Mouse (Mus musculus): ENCODE data around the gene Cwc25.
A peak's percentile ranks its signal among the peaks of the same experiment; 100 is the strongest.
"Not testable (repeated sequence)": the region's sequence is repeated elsewhere in the genome, so short reads cannot be mapped to it uniquely, and the experiment has no call there.

Cwc25 gene

DNA sequence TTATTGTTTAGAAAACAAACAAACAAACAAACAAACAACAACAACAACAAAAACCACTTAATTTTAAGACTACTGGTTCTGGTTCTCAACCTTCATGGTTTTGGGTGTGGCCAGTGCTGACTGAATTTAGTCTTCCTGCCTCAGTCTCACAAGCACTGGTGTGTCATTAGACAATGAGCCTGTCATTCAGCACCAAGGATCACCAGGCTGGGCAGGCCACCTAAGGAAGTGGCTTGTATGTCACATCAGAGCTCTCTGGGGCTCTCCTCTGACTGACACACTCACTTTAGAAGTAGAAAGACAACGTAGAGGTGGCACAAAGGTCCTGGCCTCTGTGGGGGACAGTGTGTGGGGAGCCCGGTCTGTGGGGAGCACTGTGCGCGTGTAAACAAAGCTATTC is 47.3 kb downstream of the Cwc25 start:
- DNase-seq, result no peak

DNA sequence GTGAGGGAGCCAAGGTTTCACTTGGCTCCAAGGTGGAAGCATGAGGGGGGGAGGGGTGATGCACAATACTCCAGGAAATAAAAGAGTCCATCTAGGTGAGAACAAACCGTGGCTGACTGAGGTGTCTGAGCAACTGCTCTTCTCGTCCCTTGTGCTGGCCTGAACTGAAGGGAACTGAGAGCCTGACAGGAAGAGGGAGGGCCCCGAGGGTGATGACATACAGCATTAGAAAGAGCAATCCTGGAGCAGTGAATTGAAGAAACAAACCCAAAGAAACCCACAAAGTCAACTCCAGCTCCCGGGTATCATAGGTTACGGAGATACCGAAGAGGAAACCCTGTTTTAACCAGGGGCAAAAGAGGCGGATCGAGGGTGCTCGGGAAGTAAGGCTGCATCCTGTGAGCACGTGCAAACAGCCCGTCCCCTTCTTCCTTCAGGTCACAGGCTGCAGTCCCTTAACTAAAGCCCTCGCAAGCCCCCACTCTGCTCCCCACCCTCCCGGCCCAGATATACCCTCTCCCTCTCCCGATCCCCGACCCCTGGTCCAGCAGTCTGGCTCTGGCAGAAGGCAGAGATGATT is 48.0 kb downstream of the Cwc25 start:
- DNase-seq, result no peak

DNA sequence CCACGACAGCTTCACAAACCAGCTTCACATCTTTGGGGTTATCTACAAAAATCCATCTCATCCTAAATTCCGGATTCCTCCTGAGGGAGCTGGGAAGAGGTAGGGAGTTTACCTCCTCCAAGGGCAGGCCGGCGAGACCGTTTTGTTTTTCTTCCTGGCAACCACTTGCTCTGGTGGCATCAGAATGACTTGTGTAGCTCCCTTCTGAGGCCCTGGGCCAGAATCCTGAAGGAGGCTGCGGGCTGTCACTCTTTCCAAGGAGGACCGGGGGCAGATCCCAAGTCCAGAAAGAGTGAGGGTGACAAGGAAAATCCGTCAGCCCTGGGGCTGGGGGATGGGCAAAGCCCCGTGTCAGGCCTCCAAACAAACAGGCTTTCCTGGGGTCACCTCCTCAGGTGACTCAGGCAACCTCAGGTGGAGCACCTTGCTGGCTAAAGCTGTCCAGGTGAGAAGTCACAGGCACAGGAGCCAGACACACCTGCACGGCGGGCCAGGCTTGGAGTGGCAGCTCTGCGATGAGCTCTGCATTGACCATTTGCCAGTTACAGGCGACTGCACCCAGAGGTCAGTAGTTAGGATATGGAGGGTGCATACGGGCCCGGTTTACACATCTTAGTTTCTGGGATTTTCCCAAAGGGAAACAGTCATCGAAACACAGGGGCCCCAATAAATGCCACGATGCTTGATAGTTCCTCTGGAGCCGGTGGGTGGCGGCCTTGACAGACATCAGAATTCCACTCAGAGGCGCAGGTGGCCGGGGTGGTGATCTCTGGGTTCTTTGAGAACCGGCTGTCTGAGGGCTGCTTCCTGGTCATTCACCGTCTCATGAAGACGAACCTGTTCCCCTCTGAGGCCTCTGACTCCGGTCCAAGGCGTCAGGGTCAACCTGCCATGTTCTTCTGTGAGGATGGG is 48.7 kb downstream of the Cwc25 start:
- DNase-seq, result no peak

DNA sequence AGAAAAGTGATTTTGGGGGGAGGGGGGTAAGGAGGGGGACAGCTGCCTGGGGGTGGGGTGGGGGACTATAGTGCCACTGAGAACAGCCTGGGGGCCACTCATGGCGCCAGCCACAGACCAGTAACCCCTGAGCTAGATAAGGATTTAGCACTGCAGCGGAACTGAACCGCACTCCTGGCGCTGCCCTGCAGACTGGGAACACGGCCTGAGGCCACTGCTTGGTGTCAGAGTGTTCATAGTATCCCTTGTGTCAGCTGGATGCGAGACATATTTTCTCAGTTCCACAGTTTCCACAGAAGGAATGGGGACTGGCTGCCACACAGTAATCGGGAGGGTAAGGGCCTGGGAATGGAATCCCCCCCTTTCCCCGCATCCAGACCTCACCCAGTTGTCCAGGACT is 50.3 kb downstream of the Cwc25 start:
- no peak for DNase-seq

DNA sequence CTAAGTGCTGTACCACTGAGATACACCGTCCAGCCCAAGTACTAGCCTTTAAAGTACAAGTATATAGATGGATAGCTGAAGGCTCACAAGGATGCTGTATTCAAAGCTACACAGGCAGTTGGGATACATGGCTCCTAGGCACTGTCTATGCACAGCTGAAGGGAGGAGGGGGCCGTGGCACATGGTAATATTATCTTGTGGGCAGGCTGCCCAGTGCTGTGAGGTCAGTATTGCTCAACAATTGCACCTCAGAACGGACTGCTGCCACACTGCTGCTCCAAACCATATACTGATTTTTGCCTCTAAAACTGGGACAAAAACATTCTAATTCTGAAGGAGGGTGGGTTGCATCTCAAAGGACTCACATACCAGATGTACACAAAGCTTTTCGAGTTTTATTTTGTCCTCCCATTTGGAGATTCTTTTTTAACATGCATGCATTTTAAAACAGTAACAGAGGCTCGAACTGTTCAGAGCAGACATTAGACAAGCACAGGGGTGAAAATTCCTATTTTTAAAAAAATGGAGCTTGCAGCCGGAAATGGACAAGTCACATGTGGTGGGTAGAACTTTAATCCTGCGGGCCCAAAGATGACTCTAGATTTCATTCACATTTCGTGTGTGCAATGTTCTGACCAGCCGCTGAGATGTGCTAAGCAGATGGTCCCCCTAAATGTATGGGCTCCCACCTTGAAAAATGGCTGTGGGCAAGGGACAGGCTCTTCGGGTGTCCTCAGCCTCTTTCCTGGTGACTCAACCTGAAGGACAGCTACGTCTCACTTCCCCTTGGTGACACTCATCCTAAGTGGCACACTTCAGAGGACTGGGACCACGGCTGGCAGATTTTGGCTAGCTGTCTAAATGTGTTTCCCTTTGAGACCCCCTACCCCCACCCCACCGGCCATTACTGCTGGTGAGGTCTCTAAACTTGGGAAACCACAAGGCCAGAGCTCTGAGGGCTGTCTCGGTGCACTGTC is 51.3 kb downstream of the Cwc25 start:
- no peak for DNase-seq

DNA sequence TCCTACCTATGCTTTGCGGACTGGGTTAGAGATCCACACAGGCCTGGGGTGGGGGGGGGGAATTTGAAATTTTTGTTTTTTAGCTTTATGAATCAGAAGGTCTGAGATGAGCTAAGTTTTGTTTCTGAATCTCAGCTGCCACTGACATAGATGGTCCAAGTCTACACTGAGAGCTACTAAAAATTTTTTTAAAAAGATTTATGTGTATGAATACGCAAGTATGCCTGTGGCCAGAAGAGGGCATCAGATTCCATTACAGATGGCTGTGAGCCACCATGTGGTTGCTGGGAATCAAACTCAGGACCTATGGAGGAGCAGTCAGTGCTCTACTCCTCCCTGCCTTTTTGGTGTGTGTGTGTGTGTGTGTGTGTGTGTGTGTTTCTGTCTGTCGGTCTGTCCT is 52.0 kb downstream of the Cwc25 start:
- DNase-seq, result no peak

DNA sequence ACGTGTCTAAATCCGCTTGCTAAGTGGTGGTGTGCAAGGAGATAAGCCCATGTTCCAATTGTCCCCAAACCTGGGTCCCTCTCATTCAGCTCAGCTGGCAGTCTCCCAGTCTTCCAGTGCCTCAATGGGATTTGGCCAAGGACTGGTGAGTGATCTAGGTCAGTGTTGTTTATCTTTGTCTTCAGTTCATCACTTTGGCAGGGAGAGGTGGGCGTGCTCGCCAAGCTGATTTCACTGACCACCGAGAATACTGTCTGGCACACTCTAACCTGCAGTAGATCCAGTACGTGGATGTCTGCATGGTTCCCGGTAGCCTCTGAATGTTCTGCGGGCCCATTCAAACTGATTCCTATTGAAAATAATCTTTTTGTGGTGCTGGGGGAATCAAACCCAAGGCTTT is 52.5 kb downstream of the Cwc25 start:
- no peak for DNase-seq

DNA sequence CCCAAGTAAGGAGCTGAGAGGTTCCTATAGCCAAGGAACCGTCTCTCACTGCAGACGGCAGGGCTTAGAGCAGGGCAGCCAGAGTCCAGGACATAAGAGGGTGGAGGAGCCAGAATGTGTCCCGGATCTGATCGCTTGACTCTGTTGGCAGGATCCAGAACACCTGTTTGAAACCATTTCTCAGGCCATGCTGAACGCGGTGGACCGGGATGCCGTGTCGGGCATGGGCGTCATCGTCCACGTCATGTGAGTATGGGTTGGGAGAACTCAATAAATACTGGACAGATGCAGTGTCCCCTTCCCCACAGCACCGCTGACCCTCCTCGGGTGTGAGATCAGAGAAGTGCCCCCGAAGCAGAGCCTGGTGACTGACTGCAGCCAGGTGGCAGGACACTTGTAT is 54.1 kb downstream of the Cwc25 start:
- no peak for DNase-seq

DNA sequence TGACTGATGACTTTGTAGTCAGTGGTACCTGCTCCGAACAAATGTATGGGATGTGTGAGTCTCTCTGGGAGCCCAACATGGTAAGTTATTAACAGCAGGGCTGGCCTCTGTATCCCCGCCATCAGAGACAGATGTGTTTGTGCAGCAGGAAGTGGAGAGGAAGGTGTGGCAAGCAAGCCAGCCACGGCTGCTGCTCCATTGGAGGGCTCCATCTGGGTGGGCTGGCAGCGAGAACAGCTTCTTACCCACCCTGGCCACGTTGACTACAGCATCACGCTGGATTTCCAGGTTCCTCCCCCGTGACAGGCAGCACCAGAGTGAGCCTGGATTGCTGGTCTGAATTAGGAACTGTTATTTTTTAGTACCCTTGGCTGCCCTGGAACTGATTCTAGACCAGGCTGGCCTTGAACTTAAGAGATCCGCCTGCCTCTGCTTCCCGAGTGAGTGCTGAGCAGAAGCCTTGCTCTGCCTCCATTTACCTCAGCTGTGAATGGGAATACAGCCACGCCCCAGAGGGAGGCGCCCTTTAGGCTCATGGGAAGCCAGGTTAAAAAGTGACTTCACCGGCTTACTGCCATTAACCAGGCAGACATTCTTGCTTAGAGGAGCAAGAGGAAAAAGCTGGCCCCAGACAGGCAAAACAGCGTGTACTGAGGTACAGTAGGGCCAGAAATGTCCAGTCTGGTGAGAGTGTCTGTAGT is 55.0 kb downstream of the Cwc25 start:
- no peak for DNase-seq

DNA sequence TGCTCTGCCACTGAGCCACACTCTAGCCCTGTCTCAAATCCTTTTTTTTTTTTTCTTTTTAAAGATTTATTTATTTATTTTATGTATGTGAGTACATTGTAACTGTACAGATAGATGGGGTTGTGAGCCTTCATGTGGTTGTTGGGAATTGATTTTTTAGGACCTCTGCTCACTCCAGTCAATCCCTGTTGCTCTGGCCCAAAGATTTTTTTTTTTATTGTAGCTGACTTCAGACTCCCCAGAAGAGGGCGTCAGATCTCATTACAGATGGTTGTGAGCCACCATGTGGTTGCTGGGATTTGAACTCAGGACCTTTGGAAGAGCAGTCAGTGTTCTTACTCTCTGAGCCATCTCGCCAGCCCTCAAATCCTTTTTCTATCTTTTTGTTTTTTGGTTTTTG is 56.3 kb downstream of the Cwc25 start:
- DNase-seq, result not testable (repeated sequence)

DNA sequence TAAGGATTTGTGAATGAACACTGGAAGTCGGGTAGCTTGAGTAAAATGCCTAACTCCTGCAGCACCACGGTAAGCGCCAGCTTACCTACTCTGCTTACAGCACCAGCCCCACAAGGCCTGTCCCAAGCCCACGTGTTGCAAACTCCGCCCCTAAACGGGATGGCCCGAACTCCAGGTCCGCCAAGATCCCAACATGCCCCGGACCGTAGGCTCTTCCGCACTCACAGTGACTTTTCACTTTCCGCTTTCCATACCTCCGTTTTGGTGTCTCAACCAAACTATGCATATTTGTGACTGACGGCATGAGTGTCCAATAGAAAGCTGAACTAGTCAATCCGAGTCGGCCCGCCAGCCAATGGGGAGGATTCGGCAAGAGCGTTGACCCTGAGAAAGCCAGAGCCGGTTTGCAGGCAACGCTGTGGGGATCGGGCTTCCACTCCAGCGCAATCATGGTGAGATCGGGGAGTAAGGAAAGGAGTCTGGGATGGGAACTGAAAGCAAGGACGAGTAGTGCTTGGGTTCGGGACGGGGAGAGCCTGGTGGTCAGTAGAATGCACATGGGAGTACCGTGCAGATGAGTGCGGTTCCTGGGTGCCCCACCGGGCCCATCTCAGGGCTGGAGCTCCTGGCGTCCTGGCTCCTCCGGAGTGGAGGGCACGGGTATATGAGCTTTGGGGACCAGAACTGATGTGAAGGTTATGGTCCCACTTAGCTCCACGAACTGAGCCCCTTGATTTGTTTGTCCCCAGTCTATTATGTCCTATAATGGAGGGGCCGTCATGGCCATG is 63.1 kb downstream of the Cwc25 start, which contains the start of gene Psmb3:
TSS of gene Psmb3 (plus strand) at position 361 of the 788 bp plus-strand sequence.
- DNase-seq, result peak; percentile 99

DNA sequence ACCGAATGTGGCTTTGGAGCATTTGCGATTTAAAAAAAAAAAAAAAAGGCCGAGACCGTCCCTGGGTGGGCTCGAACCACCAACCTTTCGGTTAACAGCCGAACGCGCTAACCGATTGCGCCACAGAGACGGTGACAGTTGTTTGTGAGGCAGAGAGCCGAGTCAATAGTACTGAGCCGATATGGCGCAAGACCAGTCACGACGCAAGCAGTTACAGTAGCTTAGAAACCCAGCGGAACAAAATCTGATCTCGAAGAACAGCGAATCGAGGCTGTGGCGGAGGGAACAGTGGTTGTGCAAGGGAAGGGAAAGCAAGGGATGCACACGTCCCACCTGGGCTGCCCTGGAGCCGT is 64.0 kb downstream of the Cwc25 start:
- DNase-seq, result peak; percentile 89

DNA sequence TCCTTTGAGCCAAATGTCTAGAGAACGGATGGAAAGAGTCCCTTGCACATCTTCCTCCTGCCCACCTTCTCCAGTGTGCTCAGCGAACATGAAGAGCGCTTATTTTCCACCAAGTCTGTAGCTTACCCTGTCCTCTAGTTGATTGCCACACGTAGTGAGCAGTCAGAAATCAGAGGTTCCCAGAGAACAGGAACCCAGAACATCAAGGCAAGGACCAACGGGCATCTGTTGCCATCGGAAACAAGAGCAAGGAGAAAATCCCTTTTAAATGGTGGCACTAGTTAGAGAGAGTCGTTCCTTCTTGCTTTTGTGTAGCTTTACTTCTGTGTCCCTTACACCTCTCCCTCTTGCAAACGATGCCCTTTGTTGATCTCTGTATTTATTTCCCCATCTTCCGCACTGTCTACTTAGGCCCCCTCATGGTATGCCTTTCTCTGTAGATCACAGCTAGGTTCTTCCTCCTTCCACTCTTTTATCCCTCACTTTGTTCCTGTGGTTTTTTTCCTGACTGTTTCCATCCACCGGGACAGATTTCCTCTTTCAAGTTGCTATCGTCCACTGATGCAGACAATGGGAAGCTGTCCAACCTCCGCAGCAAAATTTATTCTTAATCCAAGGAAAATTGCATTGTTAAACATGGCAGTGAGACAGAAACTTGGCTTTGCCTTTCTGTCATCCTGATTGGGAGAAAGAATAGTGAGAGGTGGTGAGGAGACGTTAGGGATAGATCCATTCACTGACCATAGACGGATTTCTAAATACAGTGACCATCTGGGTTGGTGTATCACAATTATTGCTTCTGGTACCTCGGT is 64.6 kb downstream of the Cwc25 start:
- DNase-seq, result no peak

DNA sequence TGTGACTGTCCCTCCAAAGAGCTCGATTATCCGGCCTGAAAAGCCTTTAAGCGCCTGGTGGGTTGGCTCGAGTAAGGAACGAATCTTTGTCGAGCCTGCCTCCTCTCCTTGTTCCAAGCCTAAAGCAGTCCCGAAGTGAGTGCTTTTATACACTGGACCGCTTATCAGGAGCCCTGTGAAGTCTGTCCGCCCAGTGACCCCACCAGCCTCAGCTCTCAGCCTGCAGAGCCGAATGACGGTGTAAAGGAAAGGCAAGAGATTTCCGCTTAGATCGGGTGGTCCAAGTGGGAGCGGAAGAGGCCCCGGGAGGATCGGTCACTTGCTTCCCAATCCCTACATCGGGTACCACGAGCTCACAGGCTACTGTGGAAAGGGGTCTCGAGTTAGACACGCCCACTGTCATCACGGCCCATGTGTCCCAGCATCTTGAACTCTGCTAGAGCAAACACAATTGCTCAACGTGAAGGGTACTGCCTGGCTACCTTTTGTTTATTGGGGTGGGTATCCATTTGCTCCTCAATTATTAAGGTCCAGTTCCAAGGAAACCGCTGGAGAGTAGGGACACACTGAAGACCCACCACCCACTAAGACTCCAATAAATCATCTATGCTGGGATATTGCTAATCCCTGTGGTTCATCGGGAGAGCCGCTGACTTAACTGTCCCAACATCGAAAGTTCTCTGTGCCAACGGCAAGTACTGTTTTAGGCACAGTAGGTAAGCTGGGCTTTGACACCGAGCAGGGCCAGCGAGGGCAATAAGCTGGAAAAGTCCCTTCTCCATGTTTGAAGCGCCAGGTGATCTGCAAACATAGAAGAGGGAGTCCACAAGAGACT is 65.4 kb downstream of the Cwc25 start:
- no peak for DNase-seq

DNA sequence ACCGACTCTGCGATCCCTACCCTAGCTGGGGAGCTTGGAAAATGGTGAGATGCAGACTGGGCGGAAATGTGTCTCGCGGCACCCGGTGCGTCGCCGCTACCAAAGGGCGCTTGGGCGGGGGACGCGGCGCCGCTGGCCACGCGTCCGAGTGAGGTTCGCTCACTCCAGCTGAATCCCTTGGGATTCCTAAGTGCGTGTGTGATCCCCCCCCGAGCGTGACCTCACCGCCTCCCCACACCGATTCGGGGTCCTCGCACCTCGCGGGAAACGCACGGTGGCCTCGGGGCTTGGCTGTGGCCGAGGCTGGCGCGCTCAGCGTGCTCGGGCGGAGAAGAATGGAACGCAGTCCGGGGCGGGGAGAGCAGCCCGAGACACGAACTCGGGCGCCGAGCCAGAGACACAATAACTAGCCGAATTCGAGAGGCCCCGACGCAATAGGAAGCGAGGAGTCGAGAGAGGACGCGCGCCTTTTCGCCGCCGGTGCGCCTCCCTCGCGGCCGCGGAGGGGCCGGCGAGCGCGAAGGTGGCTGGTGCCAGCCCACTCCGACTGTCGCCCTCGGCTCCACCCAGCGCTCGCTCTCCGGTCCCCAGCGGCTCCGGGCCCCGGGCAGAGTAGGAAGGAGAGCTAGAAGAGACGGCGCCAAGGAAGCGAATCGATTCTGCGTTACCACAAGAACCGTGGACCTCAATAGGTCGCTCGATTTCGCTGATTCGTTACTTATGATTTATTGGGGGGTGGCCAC is 66.2 kb downstream of the Cwc25 start, which contains the start of gene Pcgf2:
TSS of gene Pcgf2 (minus strand) at position 495 of the 743 bp plus-strand sequence.
- DNase-seq, result peak; percentile 80

DNA sequence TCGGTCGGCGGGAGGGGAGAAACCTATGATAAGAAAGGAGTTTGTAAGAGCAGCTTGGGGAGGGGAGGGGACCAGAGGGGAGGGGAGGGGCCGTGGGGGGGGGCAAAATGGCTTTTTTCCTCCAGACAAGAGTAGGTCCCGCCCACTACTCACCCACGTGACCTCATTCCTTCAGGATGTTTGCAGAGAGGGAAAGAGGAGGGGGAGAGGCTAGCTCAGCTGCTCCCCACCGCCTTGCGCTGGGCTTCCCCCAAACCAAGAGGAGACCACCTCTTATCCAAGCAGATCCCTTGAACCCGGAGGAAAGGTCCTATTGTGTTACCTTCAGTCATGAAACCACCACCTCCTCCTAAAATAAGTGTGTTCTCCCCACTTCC is 66.7 kb downstream of the Cwc25 start:
- peak; percentile 83 for DNase-seq

DNA sequence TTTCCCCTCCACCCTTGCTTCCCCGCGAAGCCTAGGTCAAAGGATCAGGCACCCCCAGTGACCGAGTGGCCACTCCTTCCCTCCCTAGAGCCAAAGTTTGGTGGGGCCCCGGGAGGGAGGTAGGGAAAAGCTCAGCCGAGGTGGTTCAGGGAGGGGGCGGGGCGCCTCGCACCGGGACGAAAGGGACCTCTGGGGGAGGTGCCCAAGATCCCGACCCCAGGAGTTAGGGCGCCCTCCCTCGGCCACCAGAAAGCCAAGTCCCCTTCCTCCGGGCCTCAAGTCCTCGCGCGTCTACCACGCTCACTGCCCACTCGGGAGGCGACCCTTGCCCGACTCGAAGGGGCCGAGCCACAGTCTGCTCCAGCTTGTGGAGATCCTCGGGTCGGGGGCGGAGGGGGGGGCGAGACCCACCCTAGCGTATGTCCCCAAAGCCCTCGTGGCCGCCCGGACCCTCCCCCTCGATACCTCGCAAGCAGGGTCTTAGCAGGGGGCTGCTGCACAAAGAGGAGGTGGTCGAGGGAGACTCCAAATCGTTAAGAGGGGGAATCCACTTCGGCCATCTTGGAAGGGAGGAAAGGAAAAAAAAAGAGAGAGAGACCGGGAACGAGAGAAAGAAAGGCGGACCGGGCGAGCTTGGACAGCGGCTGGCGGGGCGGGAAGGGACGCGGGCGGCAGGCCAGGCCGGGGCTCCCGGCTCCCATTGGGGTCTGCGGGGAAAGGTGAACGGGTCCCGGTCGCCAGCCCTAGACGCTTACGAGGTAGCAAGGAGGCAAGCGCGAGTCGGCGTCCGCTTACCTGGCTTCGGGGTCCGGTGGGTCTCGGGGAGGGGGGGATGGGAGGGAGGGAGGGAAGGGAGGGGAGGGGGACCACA is 67.4 kb downstream of the Cwc25 start:
- peak; percentile 64 for DNase-seq

DNA sequence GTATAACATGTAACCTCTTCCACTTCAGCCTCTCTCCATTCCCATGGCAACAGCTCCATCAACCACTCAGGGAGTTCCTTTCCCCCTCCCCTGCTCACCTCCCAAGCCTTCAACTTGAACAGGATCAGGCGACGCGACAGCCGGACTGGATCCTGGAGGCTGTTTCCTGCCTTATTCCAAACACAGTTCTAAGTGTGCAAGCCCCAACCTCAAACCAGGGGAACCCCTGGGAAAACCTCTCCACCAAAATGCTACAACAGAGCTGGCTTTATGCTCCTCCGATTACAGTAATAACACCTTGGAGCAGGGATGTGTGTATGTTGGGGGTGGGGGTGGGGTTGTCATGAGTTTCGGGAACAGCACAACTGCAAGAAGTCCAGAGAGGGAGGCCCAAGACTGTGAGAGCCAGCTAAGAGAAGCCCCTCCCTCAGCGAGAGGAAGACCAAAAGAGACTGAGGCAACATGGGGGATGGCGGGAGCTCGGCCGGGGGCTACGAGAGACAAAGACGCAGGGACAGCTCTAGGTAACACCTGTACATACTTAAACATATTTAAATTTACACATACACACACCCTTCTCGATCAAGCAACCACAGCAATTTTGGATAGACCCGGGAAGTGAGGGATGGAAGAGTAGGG is 68.3 kb downstream of the Cwc25 start:
- DNase-seq, result no peak
